Mouse (Mus musculus) right cerebral cortex, adult 2 months (tissue): ENCODE measurements at regions not wholly inside any gene's neighbourhood (a gene's known extent, or its start where the extent isn't known, plus 50 kb on each side); places are given as distances from the start of the nearest gene placed in this dataset.
A peak's percentile ranks its signal among the peaks of the same experiment; 100 is the strongest.

Source experiments
- DNase-seq, 2 experiments: peaks; one replicate each; pipeline ENCODE4 v3.0.0; 2021 to 2022; ENCODE audit warnings: low spot score in 2 of 2

DNA sequence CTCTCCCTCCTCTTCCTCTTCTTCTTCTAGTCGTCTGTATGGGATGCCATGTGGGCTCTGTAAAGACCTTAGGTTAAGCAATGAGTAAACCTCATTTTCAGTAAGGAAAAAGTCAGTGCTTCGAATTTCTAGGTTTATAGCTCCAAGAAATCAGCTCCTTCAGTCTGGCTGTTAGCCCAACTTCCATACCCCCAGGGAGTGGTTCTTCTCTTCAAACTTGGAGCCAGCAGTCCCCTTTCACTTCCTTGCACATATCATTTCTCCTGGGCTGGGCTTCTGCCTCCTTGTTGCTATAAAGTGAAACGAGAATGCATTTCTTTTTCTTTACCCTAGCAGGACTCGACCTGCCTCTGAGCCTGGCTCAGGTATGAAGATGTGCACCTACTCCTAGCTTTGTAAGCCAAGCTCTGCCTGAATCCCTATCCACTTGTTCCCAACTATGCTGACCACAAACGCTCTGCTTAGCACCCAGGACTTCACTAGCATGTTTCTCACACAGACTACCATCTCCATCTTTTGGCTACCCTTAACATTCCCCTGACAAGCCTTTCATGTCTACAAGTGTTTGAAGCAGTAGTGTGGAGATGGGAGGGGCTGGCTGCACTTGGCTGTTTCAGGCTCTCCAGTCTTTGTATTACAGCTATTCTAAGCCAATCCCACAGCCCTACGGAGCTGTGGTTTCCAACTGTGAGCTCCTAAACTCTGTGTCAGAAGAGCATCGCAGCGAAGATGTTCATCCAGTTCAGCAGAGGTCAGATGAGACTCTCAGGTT lies 243.8 kb upstream of the Tprg start:
- DNase-seq = no peak

DNA sequence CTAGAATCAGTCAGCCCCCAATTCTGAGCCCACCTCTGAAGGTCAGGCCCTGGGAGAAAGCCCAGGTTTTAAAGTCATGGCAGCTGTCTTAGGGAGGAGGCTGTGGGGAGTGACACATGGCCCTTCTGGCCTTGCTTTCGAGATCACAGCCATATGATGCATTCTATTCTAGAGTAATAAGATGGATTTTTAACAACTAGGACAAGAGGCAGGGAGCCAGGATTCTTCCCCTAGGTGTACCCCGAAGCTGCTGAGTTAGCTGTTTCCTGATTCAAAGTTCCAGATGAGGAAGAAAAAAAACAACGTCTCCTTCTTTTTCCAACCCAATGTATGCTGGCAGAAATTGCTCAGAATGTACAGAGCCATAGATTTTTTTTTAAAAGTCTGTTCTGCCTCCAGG lies 242.0 kb upstream of the Tprg start:
- DNase-seq = no peak

DNA sequence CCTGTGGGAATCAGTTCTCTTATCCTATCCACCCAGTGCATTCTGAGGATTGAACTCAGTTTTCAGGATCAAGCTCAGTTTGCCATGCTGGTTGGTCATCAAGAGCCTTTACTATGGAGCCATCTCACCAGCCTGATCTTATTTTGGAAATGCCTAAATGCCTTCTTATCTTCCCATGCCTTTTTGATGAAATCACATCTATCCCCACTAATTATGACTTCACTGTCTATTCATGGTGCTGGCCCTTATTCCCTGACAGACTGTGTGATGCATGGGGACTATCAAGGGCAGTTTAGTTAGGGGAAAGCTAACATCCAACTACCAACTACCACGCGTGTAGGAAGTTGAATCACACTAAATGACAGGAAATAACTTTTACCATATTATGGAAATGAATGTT lies 238.9 kb upstream of the Tprg start:
- DNase-seq = no peak

DNA sequence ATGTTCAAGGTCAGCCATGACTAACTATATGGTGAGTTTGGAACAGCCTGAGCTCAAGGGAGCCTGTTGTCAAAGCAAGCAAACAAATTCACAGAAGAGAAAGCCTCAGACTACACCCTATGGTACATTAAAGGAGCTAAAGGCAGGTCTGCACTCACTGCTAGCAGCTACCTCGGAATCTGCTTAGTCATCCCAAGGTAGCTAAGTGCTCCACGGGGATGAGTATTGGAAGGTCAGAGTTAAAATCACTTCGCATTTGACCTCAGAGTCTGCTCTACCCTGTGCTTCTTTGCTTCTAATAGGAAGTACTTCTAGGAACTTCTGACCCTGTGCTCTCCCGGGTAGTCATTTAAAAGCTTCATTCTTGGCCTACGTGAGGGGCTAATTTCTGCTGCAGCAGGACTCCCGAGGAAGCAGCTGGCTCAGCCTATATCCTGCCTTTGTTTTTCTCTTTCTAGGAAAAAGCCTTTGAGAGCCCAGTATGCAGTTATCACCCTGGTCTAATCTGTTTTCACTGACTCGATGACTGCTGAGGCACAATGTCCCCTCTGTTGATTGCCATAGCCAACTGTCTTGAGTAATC lies 236.6 kb upstream of the Tprg start:
- DNase-seq = no peak

DNA sequence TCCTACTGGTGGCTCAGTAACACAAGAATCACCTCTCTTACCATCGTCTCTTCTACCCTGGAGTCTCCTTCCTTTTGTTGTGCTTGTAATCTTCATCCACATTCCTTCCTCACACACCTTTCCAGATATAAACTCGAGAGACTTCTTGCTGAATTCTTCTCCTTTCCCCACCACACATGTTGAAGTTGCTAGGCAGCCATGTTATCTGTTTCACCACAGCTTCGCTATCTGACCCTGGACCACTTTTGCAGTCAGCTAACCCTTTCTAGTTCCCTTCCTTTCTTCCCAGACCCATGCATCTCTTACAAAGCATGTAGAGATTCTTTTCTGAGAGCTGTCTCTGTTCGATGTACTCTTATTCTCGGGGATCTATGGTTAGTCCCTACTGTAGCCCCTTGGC lies 235.6 kb upstream of the Tprg start:
- DNase-seq = no peak

DNA sequence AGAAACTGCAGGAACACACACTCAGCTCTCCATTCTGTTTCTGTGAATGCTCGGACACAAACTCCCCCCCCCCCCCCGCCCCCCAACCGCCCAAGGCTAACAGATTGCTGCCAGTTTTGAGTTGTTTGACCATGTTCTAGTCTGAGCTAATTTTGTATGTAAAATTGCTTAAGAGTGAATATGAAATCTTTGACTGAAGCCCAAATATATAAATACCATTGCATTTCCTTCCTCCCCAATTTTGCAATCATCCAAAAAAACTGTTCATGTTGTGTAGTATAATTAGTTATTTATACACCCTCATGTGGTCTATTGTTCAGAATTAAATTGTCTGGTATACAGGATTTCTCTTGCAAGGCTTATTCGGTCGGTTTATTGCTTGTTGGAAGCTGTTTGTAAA lies 234.2 kb upstream of the Tprg start:
- no peak for DNase-seq

DNA sequence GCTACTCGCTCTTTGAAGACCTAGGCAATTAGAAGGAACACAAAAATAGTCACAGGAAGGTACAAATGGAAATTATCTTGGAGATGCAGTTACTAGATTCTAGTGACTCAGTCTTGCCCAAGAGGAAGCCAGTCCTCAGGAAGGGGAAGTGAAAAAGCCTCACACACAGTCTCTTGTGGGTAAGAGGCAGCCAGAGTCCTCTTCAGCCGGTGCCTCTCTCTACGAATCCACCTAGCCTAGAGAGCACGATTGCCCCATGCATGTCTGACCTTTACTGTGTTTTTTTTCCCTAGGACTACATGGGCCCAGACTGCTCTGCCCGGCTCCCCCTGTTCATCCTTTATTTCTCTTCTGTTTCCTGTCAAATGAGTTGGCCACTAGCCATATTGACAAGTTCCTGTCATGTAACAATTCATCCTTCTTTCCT lies 233.7 kb upstream of the Tprg start:
- DNase-seq = no peak

DNA sequence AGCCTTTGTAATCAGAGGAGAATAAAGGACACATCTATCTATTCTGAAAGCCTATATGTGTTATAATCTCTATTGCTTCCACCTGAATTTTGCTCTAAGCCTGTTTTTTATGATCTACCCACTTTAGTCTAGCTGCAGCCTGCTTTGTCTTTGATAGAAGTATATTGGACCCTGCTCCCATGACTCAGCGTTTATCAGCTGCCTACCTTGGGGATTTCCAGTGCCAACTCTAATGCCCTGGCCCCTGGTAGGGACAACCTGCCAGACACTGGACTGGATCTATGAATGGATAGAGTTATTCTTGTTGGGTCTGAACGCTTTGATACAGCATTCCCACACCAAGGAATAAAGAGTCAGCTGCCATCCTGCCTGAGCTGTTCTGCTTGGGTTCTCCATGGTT lies 232.3 kb upstream of the Tprg start:
- no peak for DNase-seq

DNA sequence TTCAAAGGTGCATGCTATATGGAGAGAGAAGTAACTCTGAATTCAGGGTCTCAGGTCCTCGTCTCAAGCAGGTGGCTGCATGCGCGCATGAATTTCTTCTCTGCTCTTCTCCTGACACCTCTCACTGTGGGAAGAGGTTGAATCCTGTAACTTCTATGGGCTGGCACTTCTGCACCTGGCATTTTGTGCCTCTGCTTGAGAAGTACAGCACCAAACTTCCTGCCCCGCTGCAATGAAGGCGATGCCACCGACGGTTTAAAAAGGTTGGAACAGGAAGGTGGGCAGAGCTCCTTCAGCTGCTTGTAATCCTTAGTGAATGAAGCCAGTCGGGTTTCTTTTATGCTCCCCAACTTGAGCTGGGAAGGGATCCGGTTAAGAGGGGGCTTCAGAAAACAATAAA lies 231.2 kb upstream of the Tprg start:
- no peak for DNase-seq

DNA sequence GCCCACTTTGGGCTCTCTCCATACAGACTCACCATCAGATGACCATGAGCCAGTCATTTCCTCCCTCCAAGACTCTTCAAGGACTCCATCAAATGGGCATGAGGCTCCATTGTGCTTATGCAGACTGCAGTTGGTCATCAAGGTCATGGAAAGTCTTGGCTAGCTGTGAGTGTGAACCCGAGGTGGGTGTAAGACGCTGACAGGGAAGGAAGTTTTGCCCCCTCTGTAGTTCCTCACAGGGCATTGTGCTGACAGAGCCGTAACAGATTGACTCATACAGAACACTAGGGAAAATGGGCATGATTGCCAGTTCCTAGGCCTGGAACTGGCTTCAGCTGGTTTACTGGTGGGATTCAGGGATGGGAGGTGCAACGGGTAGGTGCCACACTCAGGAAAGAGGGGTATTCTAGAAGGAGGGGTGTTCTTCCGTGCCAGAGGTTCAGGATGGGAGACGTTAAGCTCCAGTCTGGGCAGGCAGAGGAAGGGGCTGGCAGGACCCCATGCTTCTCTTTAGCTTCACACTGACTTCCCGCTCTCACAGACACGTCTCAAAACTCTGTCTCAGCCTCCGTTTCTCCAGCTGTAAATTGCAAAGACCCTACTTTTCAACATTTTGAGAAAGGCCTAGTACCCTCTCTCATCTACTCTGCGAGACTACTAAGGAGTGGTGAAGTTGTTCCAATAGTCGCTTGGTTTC lies 228.4 kb upstream of the Tprg start:
- no peak for DNase-seq

DNA sequence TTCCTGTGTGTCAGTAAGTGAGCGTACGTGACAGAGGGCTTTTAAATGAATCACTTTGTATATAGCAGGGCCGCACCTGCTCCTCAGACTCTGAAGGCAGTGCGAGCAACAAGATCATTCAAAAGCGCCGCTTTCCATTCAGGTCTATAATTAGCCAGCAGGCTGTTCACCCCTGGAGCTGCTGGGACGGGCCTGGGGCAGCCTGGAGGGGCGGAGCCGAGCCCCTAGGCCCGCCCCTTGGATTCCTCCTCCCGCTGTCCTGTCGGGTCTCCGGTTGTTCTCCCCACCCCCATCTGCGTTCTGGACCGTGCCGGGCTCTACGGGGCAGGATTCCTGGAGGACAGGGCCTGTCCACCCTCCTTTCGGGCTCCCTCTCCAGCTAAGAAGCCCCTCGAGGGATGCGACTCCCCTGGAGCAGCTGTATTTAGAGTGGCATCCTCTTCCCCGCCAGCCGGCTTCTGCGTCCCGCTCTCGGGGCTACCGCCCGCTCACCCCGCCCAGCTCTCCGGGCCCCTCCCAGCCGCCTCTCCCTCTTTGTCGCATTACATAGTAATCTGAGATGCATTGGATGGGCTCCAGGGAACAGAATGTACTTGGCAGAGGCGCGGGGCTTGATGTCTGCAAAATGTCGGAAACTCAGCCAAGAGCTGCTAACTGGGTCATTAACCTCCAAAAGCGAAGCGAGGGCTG lies 227.7 kb upstream of the Tprg start:
- peak; percentile 92 to 95 for DNase-seq

DNA sequence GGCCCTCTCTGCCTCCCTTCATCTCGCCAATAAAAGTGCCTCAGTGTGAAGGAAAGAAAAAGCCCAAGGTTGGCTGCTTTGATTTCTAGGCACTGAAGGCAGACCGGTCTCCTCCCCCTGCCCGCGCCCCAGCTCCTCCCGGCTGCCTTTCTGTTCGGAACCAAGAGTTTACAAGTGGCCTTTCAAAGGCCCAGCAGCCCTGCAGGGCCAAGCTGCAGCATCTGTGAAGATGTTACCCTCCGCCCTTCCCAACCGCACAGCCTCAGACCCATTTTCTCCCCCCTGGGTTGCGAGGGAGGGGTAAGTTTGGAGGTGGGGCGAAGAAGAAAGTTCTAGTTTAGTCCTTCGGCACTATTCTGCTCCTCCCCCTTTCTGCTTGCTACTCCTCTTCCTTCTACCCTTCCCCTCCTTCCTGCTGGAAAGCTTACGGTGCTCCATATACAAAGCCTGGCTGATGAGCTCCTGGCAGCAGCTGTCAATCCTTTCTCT lies 227.1 kb upstream of the Tprg start:
- DNase-seq = no peak

DNA sequence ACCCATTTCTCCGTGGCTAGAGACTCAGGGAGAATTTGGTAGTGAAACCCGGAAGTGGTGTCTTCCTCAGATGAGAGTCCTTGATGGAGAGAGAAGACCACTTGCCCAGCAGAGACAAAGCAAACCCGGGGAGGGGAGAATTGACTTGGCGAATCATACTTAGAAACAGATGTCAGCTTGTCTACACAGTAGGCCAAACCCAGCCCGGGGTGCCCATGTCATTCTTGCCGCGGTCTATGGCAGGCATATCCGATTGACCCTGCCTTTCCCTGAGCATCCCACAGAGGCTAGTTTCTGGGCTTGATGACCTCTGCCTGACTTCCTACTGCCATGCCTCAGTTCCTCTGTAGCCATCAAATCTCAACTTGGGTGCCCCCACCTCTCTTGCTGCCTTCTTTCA lies 226.4 kb upstream of the Tprg start:
- no peak for DNase-seq

DNA sequence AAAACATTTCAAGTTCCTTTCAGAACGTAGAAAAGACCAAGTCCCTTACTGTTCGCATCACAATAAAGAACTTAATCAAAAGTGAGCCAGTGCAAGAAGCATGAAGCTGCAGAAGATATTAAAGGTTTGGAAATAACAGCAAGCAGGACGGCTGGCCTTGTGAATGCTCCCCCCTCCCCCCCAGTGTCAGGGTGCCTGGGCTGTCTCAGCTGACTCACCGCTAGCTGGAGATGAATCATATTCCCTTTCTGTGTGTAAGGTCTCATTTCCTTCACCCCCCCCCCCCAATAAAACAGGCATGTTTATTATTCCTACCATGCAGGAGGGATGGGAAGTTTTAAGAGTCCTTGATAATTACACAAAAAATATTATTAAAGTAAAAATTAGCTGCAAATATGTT lies 225.0 kb upstream of the Tprg start:
- DNase-seq = no peak

DNA sequence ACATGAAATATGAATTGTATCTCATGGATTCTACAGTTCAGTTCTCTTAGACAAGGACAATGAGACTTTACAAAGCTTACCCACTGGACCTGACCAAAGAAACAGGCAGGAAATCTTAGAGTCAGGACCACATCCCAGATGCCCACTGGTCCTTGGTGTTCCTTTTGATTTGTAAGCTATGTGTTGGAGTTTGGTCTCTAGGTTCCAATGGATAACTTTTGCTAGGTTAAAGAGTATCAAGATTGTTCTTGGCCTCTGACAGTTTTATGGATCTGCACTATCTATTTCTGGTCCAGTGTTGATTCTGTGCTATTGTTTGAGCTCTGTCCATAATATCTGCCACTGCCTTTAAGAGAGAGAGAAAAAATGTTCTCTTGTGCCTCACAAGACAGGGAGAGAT lies 222.6 kb upstream of the Tprg start:
- no peak for DNase-seq

DNA sequence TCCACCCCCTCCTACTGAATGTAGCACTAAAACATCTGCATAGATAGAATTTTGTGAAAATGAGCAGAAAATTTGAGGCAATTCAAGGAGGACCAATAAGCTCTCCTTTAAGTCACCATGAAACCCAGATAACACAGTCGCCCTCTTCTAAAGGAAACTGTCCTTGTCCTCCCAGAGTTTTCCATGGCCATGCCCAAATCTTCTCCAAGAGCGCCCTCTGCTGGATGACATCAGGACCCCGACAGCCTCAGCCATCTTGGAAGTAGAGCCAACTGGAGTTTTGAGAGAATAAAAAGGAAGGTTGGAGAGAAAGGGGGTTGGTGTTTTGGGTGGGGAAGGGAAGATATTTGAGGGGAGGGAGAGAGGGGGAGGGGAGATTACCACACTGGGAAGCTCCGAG lies 222.1 kb upstream of the Tprg start:
- peak; percentile 83 to 92 for DNase-seq

DNA sequence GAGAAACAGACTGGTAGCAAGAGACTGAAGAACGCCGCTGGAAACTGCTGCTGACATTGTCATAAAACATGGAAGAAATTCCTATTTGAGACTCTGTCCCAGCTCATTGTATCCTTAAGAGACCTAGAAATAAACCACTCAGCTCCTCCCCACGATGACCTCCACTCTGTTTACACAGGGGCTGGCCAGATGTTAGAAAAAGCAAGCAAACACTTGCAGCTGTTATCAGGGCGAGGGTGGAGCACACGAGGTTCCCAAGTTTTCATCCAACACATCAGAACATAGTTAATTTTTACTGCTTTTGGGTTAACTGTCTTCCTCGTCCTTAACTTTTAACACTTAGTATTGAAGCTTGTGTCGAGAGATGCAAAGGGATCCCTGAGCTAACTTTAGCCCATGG lies 219.8 kb upstream of the Tprg start:
- no peak for DNase-seq

DNA sequence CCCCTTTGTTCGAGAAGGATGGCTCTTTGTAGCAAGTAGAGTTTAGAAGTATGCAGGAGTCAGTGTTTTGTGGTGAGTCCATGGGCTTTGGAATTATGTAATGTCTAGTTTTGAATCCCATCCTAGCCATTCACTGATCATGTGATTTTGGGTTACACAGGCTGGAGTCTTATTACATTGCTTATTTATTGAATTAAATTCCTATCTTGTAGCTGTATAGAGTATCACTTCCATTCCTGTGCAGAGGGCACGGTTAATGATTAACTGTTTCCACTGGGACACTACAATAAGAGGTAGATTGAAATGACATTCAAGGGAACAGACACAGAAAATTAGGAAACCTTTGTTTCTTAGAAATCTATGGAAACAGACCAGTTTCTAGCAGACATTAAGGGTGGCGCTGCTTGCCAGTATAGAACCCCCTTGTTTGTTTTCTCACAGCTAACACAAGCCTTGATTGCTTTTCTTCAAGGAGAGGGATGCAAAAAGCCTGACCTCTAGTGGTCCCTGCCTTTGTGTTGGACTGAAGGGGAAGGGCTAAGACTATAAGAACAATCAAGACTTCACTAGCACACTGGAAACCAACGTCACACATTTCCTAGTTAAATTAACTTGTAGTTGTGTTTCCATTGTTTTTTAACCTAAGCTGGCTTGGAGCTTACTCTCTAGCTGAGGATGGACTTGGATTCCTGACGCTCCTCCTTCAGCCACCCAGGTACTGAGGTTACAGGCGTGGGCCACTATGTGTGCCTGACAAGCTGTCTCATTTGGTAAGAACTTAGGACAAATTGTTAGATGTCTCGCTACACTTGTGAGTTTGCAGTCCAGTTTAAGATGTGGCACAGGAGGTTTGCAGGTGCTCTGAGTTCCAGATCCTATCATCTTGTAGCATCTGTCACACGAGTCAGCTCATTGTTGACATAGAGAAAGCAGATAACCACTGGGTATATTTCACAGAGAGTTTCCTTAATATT lies 219.1 kb upstream of the Tprg start:
- DNase-seq = peak in 1 of 2 experiments; percentile 6

DNA sequence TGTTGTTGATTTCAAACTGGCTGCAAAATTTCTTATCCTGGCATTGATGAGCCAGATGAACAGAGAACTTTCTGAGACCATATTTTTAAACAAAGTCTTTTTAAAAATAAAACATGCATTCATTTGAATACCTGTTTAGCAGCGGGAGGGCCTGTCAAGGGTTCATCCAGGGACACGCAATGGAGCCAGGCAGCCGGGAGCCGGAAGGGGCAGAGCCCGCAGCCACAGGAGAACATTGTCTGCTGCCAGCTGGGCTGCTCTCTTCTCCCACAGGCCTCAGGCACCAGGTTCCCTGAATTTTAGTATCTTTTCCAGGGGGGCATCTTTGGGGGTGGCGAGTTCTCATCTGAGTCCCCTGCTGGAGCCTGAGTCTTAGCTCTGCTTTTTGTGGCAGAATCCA lies 205.8 kb upstream of the Tprg start:
- no peak for DNase-seq

DNA sequence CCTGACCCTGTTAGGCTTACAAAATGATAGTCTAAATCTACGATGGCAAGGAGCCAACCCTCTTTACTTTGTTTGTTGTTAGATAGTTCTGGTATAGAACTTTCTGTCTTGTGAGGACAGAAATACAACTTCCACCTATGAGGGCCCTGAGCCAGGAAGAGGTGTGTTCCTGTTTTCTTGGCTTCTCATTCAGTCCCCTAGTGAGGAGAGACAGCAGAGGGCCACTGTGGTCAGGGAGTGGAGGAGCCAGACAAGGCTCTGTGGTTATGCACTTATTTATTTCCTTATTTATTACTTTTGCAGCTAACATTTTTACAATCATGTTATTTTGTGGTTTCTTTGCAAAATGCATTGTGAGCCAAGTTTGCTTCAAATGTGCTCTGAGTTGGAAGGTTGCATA lies 202.9 kb upstream of the Tprg start:
- no peak for DNase-seq
